Mouse (Mus musculus): ENCODE results near the gene Myo7a. TPM values are rescaled to one million over a fixed set of nuclear protein-coding genes. Genes with fewer than 3 reads are reported as not detected.

Myo7a gene
- polyA plus RNA-seq, 1 experiment: 48.8 TPM

- Histone ChIP-seq H3K4me3 (ENCODE audit: insufficient read depth, low read length) (no peak overlapping the region), H3K27ac (ENCODE audit: insufficient read depth, low read length) (no peak overlapping the region), H3K4me1 (ENCODE audit: control insufficient read depth, insufficient read depth, low read length) (no peaks in the 10 kb centered on the region)
- TF ChIP-seq CTCF (IDR thresholded peaks at IDR 0.05; ENCODE audit: borderline replicate concordance, insufficient read depth, low read length) (no peak), POLR2A (IDR thresholded peaks at IDR 0.05; ENCODE audit: low read depth, low read length) (no peak)
Measured at GRCm38 (mm10) chr7:98002617-98003016, 116.7 kb downstream of the Myo7a start.

Other genes starting within 250 kb of the Myo7a start
- gene Gdpd4, start 199.6 kb downstream of the Myo7a start, polyA plus RNA-seq (2011; ENCODE audit: insufficient read length, low read depth, missing spikeins): not detected in 2 replicates
- gene Omp, start 26.0 kb upstream of the Myo7a start, polyA plus RNA-seq (2011; ENCODE audit: insufficient read length, low read depth, missing spikeins): 0.30 and 0.40 TPM in 2 replicates
- gene Capn5, start 58.8 kb upstream of the Myo7a start, polyA plus RNA-seq (2011; ENCODE audit: insufficient read length, low read depth, missing spikeins): 8.1 and 8.9 TPM in 2 replicates
- gene B3gnt6, start 80.0 kb upstream of the Myo7a start, polyA plus RNA-seq (2011; ENCODE audit: insufficient read length, low read depth, missing spikeins): not detected in 2 replicates
- gene Acer3, start 201.7 kb upstream of the Myo7a start, polyA plus RNA-seq (2011; ENCODE audit: insufficient read length, low read depth, missing spikeins): 26.2 and 40.3 TPM in 2 replicates
- 63.1 and 77.5 TPM in 2 replicates for gene Tsku, start 241.8 kb upstream of the Myo7a start, polyA plus RNA-seq (2011; ENCODE audit: insufficient read length, low read depth, missing spikeins)